Mouse (Mus musculus) spleen, adult 2 months (tissue): ENCODE results near the gene Hdac9. TPM values are rescaled to one million over a fixed set of nuclear protein-coding genes. Genes with fewer than 3 reads are reported as not detected.

Experiments used
- DNase-seq, 2 experiments: peaks; one replicate each; pipeline versions ENCODE4 v3.0.0 to v3.0.0-alpha.2; 2012 to 2021; ENCODE audit warnings: low spot score in 2 of 2, low read depth in 1 of 2
- H3K27ac ChIP-seq: fragments of 200-500 bp; 2 replicates; pipeline ENCODE4 v1.5.1; 2012; ENCODE audit warnings: low read length, inconsistent platforms; ENCODE audit not compliant: insufficient read depth
- H3K27me3 ChIP-seq: fragments of 200-500 bp; 2 replicates; pipeline ENCODE4 v1.6.1; 2012; ENCODE audit warnings: mild to moderate bottlenecking, moderate library complexity, low read length, inconsistent platforms; ENCODE audit not compliant: control insufficient read depth, insufficient read depth
- H3K36me3 ChIP-seq: fragments of 200-500 bp; 2 replicates; pipeline ENCODE4 v1.6.1; 2012; ENCODE audit warnings: mild to moderate bottlenecking, low read length, inconsistent platforms; ENCODE audit not compliant: control insufficient read depth, insufficient read depth
- H3K4me1 ChIP-seq: fragments of 200-500 bp; 2 replicates; pipeline ENCODE4 v1.6.1; 2011; ENCODE audit warnings: inconsistent platforms; ENCODE audit not compliant: control insufficient read depth, insufficient read depth, insufficient read length
- H3K4me3 ChIP-seq: fragments of 200-500 bp; 2 replicates; pipeline ENCODE4 v1.5.1; 2011; ENCODE audit warnings: mild to moderate bottlenecking, inconsistent platforms; ENCODE audit not compliant: insufficient read depth, insufficient read length; ENCODE audit errors: extremely low read depth
- CTCF ChIP-seq: fragments of 200-500 bp; IDR thresholded peaks from 2 replicates; pipeline ENCODE4 v1.5.1; 2011; ENCODE audit warnings: mild to moderate bottlenecking, inconsistent platforms; ENCODE audit not compliant: insufficient read depth, insufficient read length, insufficient replicate concordance; ENCODE audit errors: extremely low read depth
- POLR2A ChIP-seq: fragments of 200-500 bp; IDR thresholded peaks from 2 replicates; pipeline ENCODE4 v1.6.1; 2011; ENCODE audit warnings: low read depth, low read length, inconsistent platforms
- WGBS: fragments of 180-500 bp; shearing (Covaris S2); methylation state at CpG from one replicate; pipeline ENCODE4 v1.1.7; 2018; 5-methylcytosine and 5-hydroxymethylcytosine counted together
- polyA plus RNA-seq: library from polyadenylated mRNA; depleted of rRNA; stranded (reverse); fragments of >200 nt; gene quantifications from 2 replicates; pipeline ENCODE4 v1.2.3, GENCODE M21; 2012

The Hdac9 gene
- polyA plus RNA-seq, 1 experiment: 8.9 TPM

DNA sequence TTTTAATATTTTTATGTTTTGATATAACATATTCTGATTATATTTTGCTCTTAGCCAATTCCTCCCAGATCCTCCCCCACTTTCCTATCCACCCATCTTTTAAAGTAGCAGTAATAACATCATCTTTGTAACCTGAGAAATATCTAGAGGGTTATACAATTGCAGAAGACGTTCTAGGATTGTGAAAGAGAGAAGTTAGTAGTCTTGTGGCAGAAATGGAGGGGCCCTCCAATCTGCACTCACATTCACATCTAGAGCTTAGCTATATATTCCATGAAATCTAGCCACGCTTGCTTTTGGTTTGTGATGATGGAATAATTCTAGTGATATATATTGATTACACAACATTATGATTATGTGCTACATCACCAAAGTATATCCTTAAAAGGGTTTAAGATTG lies 106.7 kb downstream of the Hdac9 start:
- no peak for DNase-seq
- no peak overlapping the region for H3K4me3 ChIP-seq
- no peaks in the 10 kb centered on the region for H3K27me3 ChIP-seq
- no peaks in the 10 kb centered on the region for H3K36me3 ChIP-seq
- TF ChIP-seq CTCF: no peak
- TF ChIP-seq POLR2A: no peak
- peaks cover 7% of the 10 kb centered on the region for H3K4me1 ChIP-seq
- 78% methylated on average over 2 of the region's 2 CpGs for WGBS
- no peak overlapping the region for H3K27ac ChIP-seq

DNA sequence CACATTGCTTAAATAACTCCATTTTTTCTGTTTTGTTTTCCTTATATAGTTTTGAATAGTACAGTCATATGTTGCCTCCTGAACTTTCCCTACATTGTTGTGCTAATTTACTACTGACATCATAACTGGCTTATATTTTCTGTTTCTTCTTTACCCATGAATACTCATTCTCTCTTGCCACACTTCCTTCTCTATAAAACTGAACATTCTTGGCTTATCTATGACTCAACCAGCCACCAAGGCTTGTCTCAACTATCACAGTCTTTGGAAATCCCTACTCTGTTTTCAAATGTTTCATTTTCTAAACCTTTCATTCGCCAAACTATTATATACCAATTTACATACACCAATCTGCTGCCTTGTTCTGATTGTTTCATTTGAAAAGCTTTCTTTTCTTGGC lies 108.7 kb downstream of the Hdac9 start:
- Histone ChIP-seq H3K4me1 (peaks cover 17% of the 10 kb centered on the region), H3K27me3 (no peaks in the 10 kb centered on the region), H3K36me3 (no peaks in the 10 kb centered on the region), H3K27ac (no peak overlapping the region), H3K4me3 (no peak overlapping the region)
- no peak for TF ChIP-seq POLR2A
- DNase-seq: no peak
- WGBS: 84% methylated on average over 1 of the region's 1 CpGs

DNA sequence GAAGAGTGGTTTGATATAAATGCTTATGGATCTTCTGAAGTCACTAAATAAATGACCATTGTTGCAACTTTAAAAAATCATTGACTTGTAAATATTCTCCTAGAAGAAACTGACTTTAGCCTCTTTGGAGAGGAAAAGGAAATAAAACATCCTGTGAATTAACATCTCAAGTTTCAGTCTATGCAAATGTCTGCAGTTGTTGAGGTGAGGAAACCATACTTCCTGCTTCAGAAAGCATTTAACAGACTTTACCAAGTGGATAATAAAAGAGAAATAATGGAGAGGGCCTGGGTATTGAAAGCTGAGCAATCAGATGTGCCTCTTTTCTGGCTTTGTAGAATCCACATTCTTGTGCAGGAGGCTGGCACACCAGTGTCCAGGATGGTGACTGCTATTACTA lies 110.4 kb downstream of the Hdac9 start:
- no peak for DNase-seq
- TF ChIP-seq CTCF (no peak), POLR2A (no peak)
- H3K4me3 ChIP-seq: no peak overlapping the region
- H3K36me3 ChIP-seq: no peaks in the 10 kb centered on the region
- peaks cover 30% of the 10 kb centered on the region for H3K4me1 ChIP-seq
- H3K27me3 ChIP-seq: no peaks in the 10 kb centered on the region
- peak overlapping the region; percentile 73 for H3K27ac ChIP-seq

DNA sequence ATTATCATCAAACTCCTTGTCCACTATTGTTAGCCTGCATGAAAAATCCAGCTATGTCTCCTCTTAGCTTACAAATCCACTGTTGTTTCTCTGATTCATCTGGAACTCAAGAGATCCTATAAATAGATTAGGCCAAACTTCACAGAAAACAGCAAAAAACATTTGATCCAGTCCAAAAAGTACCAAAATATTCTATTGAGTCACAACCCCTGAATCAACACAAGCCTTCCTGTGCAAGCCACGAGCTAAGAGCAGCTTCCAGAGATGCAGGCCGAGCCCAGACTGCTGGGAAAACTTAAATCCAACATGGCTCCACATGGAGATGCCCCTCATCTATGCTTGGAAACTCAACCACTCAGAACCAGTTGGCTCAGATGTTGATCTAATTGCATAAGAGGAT lies 113.2 kb downstream of the Hdac9 start:
- WGBS: 85% methylated on average over 2 of the region's 2 CpGs
- H3K27me3 ChIP-seq: no peaks in the 10 kb centered on the region
- peaks cover 33% of the 10 kb centered on the region for H3K4me1 ChIP-seq
- no peak overlapping the region for H3K4me3 ChIP-seq
- no peak for TF ChIP-seq POLR2A
- TF ChIP-seq CTCF: no peak
- no peaks in the 10 kb centered on the region for H3K36me3 ChIP-seq
- H3K27ac ChIP-seq: no peak overlapping the region
- DNase-seq: no peak

DNA sequence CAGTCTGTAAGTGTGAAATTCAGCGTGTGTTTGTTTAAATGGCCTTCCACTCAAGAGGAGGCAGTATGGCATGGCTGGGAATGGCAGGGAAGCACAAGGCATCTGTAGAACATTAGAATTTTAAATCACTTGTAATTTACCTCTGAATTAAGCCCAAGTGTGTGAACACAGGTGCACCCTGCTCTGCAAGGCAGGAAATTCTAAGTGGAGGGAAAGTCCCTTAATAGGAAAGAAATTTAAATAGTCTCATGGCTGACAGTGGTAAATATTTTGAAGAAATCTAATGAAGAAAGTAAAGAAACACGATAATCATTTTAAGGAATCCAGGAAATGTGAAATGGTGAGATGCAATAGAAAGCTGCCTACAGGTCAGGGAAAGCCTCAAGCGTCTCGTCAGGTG lies 114.6 kb downstream of the Hdac9 start:
- H3K4me1 ChIP-seq: peaks cover 33% of the 10 kb centered on the region
- H3K4me3 ChIP-seq: no peak overlapping the region
- TF ChIP-seq POLR2A (no peak), CTCF (no peak)
- 62% methylated on average over 4 of the region's 4 CpGs for WGBS
- H3K36me3 ChIP-seq: no peaks in the 10 kb centered on the region
- DNase-seq: no peak
- peak overlapping the region; percentile 66 for H3K27ac ChIP-seq
- no peaks in the 10 kb centered on the region for H3K27me3 ChIP-seq

DNA sequence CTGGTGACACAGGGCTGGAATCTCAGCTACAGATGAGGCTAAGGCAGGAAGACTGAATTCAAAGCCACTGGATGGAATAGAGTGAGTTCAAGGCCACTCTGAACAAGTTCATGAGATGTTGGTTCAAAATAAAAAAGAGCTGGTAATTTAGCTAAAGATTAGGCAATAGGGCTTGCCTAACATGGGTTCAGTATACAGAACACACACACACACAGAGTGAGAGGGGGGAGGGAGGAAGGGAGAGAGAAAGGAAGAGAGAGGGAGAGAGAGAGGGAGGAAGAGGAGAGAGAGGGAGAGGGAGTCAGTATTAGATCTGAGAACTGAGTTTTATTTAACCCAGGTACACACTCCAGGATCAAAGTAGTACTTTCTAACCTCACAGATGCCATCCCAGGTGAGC lies 115.1 kb downstream of the Hdac9 start:
- no peaks in the 10 kb centered on the region for H3K36me3 ChIP-seq
- no peak for DNase-seq
- TF ChIP-seq POLR2A (no peak), CTCF (no peak)
- H3K27me3 ChIP-seq: no peaks in the 10 kb centered on the region
- H3K4me3 ChIP-seq: no peak overlapping the region
- H3K4me1 ChIP-seq: peaks cover 33% of the 10 kb centered on the region
- no peak overlapping the region for H3K27ac ChIP-seq

DNA sequence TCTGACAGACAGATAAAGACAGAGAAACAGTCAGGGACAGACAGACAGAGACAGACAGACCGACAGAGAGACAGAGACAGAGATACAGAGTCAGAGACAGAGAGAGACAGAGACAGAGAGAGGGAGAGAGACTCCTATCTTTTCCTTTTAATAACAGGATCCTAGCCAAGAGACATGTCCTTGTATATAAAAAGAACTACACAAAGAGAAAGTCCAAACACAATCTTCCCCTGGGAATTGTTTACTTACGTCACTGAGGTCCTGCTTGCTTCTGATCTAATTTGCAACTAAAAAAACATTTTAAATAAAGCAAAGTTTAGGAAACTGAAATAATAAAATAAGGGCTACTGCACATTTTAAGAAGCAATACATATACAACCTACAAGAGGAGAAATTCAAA lies 119.5 kb downstream of the Hdac9 start:
- no peak overlapping the region for H3K27ac ChIP-seq
- no peaks in the 10 kb centered on the region for H3K36me3 ChIP-seq
- no peak for DNase-seq
- TF ChIP-seq POLR2A (no peak), CTCF (no peak)
- H3K4me3 ChIP-seq: no peak overlapping the region
- 83% methylated on average over 2 of the region's 2 CpGs for WGBS
- H3K27me3 ChIP-seq: no peaks in the 10 kb centered on the region
- peaks cover 15% of the 10 kb centered on the region; the same call in 1 of the 2 replicates for H3K4me1 ChIP-seq

DNA sequence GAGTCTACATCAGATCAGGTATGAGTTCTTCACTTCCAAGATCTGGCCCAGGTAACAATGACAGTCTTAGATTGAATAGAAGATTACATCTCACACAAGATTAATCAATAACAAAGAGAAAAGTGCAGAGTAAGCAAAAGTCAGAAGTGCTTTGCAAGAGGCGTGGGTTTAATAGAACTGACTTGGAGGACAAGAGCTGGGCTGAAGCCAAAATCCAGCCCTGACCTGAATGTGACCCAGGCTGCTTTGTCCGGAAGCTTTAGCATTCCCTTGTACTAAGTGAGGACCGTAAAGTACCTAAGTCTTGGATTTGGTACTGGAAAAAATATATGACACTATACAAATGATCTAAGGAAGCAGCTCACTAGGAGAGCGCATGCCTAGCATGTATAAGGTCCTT lies 121.4 kb downstream of the Hdac9 start:
- Histone ChIP-seq H3K4me3 (no peak overlapping the region), H3K36me3 (no peaks in the 10 kb centered on the region), H3K4me1 (peaks cover 4% of the 10 kb centered on the region; the same call in 1 of the 2 replicates), H3K27ac (no peak overlapping the region), H3K27me3 (no peaks in the 10 kb centered on the region)
- DNase-seq: no peak
- no peak for TF ChIP-seq CTCF
- no peak for TF ChIP-seq POLR2A
- 93% methylated on average over 4 of the region's 4 CpGs for WGBS
